Mouse (Mus musculus) layer of hippocampus, adult 2 months (tissue): ENCODE measurements around the gene Akap2. TPM values are rescaled to one million over a fixed set of nuclear protein-coding genes. Genes with fewer than 3 reads are reported as not detected.

Experiments
- DNase-seq, 2 experiments: peaks; one replicate each; pipeline ENCODE4 v3.0.0; 2022; ENCODE audit warnings: low spot score in 2 of 2
- H3K27ac ChIP-seq: fragments of 200-600 bp; 2 replicates; pipeline ENCODE4 v1.8.1; 2022
- H3K4me3 ChIP-seq: fragments of 200-600 bp; 2 replicates; pipeline ENCODE4 v1.8.1; 2022; ENCODE audit warnings: mild to moderate bottlenecking
- CTCF ChIP-seq: fragments of 200-600 bp; conservative IDR thresholded peaks from 2 replicates; pipeline ENCODE4 v1.8.1; 2022; ENCODE audit warnings: antibody characterized with exemption, mild to moderate bottlenecking, moderate library complexity
- total RNA-seq, 2 experiments: library from RNA; stranded (reverse); gene quantifications; 2 replicates each; pipeline ENCODE4 v1.2.3; 2021

The Akap2 gene
- total RNA-seq, 2 experiments from 2014 or later, result 46.8 to 52.0 TPM

DNA sequence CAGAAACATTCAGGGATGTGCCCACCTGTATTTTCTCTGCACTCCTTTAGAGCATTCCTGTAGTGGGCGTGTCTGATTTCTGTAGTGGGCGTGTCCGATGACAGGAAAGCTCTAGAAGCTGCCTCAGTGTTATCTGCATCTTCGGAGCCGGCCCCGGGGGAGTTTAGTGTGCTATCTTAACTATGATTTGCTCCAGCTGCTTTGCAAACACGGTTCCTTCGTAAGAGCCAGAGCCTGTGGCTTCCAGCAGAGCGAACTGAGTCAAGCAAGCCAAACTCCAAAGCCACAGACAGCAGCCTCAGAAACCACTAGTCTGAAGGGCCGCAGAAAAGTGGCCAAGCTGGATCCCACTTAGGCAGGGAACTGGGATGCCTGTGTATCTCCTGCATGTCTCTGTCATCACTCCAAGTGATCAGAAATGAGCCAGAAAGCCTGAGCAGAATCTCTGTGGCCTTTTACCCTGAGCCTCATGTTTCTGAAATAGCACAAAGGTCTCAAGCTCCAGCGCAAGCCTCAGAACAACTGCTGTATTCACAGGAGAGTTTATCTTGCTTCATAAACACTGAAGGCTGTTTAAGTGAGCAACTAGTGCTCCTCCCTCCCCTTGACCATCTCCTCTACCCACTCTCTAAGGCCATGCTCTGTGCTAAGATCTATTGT, 55.5 kb downstream of the Akap2 start:
- no peak overlapping the region for H3K4me3 ChIP-seq
- TF ChIP-seq CTCF, result no peak
- no peak for DNase-seq
- H3K27ac ChIP-seq, result no peak overlapping the region

DNA sequence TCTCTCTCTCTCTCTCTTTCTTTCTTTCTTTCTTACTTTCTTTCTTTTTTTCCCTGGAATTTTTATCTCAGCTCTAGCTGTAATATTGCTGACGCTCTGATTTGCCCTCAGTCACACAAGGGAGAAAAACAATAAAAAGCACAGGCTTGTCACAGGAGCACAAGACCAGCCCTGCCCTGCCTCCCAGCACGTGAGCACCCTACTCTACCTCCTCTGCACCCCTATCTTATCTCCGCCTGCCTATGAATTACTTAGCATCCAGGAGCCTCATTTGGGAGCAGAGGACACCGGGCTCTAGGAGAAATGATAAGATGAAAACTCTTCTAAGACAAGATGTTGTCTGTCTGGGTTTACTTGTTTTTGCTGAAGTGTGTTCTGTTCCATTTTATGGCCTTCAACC, 57.1 kb downstream of the Akap2 start:
- TF ChIP-seq CTCF, result no peak
- no peak overlapping the region for H3K27ac ChIP-seq
- no peak overlapping the region for H3K4me3 ChIP-seq
- DNase-seq, result no peak

DNA sequence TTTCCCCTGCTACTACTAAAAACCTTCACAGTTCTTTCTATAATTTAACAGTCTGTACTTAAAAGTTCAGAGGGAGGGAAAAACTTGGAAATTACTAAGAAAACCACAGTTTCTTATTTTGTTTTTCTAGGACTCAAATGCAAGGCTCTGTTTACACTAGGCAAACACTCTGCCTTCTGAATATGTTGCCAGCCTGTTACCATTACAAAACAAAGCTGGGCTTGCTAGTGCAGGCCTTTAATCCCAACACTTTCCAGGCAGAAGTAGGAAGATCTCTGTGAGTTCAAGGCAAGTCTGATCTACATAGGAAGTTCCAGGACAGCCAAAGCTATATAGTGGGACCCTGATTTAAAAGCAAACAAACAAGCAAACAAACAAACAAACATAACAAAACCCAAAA, 58.1 kb downstream of the Akap2 start:
- no peak for DNase-seq
- no peak overlapping the region for H3K27ac ChIP-seq
- no peak for TF ChIP-seq CTCF
- H3K4me3 ChIP-seq, result no peak overlapping the region

DNA sequence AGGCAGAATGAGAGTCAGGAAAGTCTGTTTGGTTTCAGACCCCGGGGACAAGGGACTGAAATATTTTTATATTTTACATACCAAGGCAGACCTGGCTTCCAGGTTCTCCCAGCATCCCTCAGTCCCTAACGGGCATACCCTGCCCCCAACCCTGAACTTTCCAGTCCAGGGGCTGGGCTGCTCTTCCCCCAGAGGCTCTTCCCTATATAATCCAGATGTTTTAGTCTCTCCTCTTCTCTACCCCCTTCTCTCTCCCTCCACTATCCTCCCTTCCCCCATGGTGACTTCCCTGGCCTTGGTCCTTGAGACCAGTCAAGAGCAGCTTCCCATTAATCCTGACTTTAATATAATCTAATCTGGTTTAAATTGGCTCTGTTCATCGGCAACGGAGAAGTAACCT, 62.9 kb downstream of the Akap2 start:
- no peak for DNase-seq
- TF ChIP-seq CTCF, result no peak
- Histone ChIP-seq H3K27ac (no peak overlapping the region), H3K4me3 (no peak overlapping the region)

DNA sequence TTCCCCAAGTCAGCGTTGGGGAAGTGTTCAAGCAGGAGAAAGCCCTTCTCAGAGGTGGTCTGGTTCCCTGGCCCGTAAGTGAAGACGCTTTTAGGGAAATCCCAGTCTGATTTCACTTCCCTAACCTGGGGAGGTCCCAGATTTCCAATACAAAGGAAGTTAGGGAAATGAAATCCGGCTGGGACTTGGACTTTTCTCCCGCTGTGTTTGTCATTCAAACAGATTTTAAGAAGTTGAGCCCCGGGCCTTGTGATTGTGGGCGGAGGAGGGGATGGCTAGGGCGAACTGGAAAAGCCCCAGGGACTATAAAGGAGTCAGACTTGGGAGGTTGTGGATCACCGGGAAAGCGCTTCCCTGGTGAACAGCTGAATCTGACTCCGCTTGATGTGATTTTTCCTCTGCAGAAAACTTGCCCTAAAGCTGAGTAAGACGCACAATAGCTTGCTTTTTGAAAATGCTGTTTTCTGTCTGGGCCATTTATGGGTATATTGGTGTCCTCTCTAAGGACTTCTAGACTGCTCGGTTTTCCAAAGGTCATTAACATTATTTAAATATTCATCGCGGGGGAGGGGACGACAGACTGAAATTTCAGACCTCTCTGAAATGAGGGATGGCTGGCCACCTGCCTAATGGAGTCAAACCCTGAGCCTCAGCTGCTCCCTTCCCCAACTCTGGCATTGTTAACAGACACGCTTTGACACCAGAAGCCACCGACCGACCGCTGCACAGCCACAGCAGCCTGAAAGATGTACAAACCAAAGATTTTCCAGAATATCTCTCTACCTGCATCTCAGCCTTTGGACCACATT, 63.6 kb downstream of the Akap2 start:
- no peak overlapping the region for H3K27ac ChIP-seq
- no peak overlapping the region for H3K4me3 ChIP-seq
- TF ChIP-seq CTCF, result no peak
- no peak for DNase-seq

DNA sequence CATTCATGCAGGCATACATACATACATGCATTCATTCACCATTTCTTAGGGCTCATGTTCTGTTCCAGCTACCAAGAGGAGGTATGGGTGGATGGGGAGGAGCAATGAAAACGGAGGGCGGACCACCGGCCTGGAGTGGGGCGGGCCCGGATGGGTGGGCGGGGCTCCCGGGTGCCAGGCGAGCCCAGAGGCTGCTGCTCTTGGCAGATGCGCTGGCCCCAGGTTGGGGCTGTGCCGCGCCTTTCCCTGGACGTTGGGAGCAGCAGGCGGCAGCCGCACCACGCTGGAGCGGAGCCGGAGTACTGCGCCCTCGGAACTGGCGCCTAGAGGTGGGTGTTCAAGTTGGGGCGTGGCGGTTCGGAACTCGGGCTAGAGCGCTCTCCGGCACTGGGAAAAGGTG, 64.5 kb downstream of the Akap2 start:
- DNase-seq, result peak in 1 of 2 experiments; percentile 33
- TF ChIP-seq CTCF, result peak; percentile 48
- H3K27ac ChIP-seq, result peak overlapping the region; percentile 74
- peak overlapping the region; percentile 66 for H3K4me3 ChIP-seq

DNA sequence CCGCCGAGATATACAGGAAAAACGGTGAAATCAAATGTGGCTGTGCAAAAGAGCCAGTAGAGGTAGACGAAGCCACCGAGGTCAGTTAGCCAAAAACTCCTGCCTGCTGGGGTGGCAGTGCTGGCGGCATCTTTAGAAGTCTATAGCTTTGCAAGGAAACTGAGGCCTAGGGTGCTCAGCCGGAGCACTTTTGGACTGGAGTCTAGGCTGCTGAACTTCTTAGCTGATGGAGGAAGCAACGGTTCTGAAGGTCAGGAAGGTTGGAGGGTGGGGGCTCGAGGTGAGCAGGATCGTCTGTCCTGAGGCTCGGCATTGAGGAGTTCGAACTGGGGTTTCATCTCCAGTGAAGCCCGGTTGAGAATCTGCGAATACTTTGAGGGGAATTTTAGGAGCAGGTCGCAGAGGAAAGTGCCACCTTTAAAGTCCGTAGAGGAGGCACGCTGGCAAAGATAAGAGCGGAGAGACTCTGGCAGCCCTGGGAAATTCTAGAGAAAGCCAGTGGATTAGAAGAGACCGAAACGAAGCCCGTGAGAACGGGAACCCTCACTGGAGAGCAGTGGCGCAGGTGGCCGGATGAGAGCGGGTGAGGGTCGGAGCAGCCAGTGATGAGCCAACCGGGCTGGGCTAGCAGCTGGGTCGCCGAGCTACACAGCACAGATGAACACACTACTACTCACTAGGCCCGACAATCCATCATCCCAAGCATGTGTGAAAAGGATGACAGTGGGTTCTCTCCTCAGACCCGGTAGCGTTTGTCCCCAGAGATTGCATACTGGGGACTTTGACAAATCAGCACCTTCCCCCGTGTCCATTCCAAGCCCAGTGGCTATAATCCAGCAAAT, 65.3 kb downstream of the Akap2 start:
- TF ChIP-seq CTCF, result no peak
- no peak for DNase-seq
- peak overlapping the region; percentile 74 for H3K27ac ChIP-seq
- peak overlapping the region; percentile 66 for H3K4me3 ChIP-seq

DNA sequence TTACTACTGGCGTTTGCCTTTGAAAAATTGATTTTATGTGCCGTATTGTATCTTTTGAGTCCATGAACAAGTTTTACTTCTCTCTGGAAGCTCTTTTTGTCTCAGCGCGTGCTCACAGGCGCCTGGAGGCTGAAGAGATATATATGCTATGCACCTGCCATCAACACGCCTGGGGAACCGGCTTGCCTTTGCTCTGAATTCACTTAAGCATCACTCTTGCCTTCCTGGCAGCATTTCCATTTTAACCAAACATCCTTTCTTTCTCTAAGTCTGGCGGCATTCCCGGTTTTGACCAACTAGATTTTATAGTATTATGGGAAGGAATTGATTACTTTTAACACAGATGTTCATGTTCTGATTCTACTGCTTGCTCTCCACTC, 65.9 kb downstream of the Akap2 start:
- Histone ChIP-seq H3K27ac (peak overlapping the region; percentile 74; the same call in 1 of the 2 replicates), H3K4me3 (peak overlapping the region; percentile 66)
- no peak for DNase-seq
- no peak for TF ChIP-seq CTCF

DNA sequence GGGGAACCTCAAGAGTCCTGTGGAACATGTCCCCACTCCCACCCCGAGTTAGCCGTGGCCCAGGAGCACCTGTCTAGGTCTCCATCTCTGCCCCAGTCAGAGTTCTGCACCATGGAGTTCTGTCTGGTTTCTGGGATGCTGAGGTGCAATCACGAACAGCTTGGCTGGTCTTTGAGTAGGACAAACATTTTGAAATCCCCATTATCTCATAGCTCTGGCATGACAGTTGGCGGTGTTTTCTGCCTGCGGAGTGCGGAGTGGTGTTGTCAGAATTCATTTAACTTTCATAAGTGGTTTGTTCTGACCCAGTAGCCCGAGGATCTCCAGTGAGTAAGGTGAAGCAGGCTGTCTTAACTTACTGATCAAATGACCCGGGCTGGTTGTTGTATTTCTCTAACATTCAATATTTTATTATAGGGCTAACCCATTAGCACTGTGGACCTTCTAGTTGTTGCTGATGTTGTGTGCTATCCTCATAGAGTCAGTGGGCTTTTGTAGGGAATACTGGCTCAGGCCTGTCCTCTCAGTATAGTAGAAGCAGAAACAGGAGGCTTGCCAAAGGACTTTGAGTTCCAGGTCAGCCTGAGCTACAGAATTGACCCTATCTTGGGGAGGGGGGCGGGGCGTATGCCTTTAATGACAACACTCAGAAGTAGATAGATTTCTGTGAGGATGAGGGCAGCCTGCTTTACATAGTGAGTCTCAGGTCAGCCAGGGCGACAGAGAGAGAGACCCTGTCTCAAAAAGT, 66.6 kb downstream of the Akap2 start:
- Histone ChIP-seq H3K4me3 (no peak overlapping the region; the same call in 1 of the 2 replicates), H3K27ac (no peak overlapping the region)
- no peak for DNase-seq
- no peak for TF ChIP-seq CTCF

DNA sequence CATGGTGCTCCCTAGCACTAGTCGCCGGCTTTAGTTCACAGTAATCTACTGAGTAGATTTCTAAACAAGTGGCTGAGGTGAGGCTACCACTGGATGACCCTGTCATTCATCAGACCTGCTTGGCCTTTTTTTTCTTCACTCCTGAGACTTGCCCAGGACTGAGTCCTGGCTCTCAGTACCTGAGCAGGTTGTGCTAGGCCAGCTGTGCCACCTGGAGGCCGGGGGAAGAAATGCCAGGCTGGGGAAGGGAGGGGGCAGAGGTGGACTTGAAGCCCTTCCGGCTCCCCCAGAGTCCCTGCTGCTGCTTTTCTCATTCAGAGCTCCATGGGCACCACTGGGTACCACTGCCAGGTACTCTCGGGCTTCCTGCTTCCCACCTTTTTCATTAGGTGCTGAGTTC, 71.3 kb downstream of the Akap2 start:
- no peak for DNase-seq
- TF ChIP-seq CTCF, result peak; percentile 68

DNA sequence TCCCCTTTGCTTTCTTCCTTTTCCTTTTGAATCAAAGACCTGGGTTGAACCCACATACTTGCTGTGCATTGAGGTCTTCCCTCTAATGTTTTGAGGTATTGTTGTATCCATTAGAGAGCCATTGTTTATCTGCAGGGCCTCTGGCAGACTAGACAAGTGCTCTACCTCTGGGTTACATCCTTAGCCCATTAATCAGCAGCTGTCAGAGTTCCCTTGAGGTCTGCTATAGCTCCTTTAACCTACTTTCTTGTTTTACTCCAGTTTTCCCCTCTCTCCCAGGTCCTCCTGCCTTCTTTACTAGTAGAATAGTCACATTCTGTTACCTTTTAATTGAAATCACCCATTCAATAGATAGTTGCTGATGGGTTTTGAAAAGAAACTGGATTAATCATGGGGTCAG, 71.7 kb downstream of the Akap2 start:
- DNase-seq, result no peak
- H3K4me3 ChIP-seq, result no peak overlapping the region
- no peak overlapping the region for H3K27ac ChIP-seq
- TF ChIP-seq CTCF, result no peak

More for the DNA sequence above, 71.3 kb downstream of the Akap2 start:
- H3K27ac ChIP-seq, result no peak overlapping the region
- H3K4me3 ChIP-seq, result no peak overlapping the region

DNA sequence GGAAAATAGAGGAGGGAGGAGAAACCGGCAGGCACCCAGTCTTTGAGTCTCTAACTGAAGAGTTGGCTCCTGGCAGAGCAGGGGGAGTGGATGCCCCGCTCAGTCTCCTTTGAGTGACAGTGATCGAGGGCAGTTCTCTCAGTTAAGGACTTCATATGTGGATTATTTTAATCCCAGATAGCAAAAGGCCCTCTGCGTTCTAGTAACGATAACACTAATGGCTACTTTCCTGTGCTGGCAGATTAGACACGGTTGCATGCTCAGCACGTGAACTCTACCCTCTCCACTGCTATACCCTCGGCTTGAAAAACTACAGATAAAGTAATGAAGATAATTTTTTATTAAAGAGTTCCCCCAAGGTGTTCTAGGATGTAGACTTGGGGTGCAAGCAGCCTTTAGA, 76.5 kb downstream of the Akap2 start:
- DNase-seq, result no peak
- peak overlapping the region; percentile 51; the same call in 1 of the 2 replicates for H3K27ac ChIP-seq
- no peak for TF ChIP-seq CTCF

More for the DNA sequence above, 76.5 kb downstream of the Akap2 start:
- no peak overlapping the region for H3K4me3 ChIP-seq
